Mouse (Mus musculus): ENCODE measurements around the gene Mtmr2. TPM values are rescaled to one million over a fixed set of nuclear protein-coding genes. Genes with fewer than 3 reads are reported as not detected.
"Not testable (repeated sequence)": the region's sequence is repeated elsewhere in the genome, so short reads cannot be mapped to it uniquely, and the experiment has no call there.

Gene Mtmr2
- total and polyA plus RNA-seq, 3 experiments = 7.2 to 22.4 (median 19.6) TPM

GRCm38 (mm10) chr9:13707066-13707555 lies 41.1 kb upstream of the Mtmr2 start:
- WGBS = 49% methylated on average over 3 of the region's 3 CpGs
- Histone ChIP-seq H3K79me2 (replicated peaks; ENCODE audit: control insufficient read depth, insufficient read depth, low read length) (no peaks in the 10 kb centered on the region), H3K4me3 (no peak overlapping the region), H3K27me3 (ENCODE audit: control insufficient read depth, insufficient read depth, low read length) (no peaks in the 10 kb centered on the region), H3K36me3 (ENCODE audit: control insufficient read depth, insufficient read depth, low read length) (peaks cover 3% of the 10 kb centered on the region; the same call in 1 of the 2 replicates), H3K9ac (ENCODE audit: low read depth, low read length) (no peak overlapping the region), H3K27ac (no peak overlapping the region), H3K4me1 (ENCODE audit: control insufficient read depth, insufficient read depth, low read length) (no peaks in the 10 kb centered on the region)
- intact Hi-C loops (cut with DNase I) = no loop called here
- TF ChIP-seq POLR2A (IDR thresholded peaks at IDR 0.05; ENCODE audit: insufficient read depth, low read depth, low read length) (no peak), EP300 (IDR thresholded peaks at IDR 0.05; ENCODE audit: insufficient read depth, low read depth, low read length) (no peak)
- no peak for DNase-seq

GRCm38 (mm10) chr9:13709436-13709835 lies 38.8 kb upstream of the Mtmr2 start:
- H3K36me3 ChIP-seq (ENCODE audit: control insufficient read depth, insufficient read depth, low read length) = no peaks in the 10 kb centered on the region
- intact Hi-C loops (cut with DNase I) = no loop called here
- no peak for DNase-seq
- no peak overlapping the region for H3K4me3 ChIP-seq
- WGBS = 87% methylated on average over 5 of the region's 5 CpGs
- TF ChIP-seq CTCF (IDR thresholded peaks at IDR 0.05) = no peak
- no peak for TF ChIP-seq POLR2A (IDR thresholded peaks at IDR 0.05; ENCODE audit: insufficient read depth, low read depth, low read length)
- no peak for TF ChIP-seq EP300 (IDR thresholded peaks at IDR 0.05; ENCODE audit: insufficient read depth, low read depth, low read length)
- H3K79me2 ChIP-seq (replicated peaks; ENCODE audit: control insufficient read depth, insufficient read depth, low read length) = no peaks in the 10 kb centered on the region
- H3K27me3 ChIP-seq (ENCODE audit: control insufficient read depth, insufficient read depth, low read length) = no peaks in the 10 kb centered on the region
- no peak overlapping the region for H3K27ac ChIP-seq
- no peaks in the 10 kb centered on the region for H3K4me1 ChIP-seq (ENCODE audit: control insufficient read depth, insufficient read depth, low read length)
- H3K9ac ChIP-seq (ENCODE audit: low read depth, low read length) = no peak overlapping the region

- not testable (repeated sequence) for H3K4me1 ChIP-seq (ENCODE audit: control insufficient read depth, insufficient read depth, low read length); H3K9ac ChIP-seq (ENCODE audit: low read depth, low read length); H3K36me3 ChIP-seq (ENCODE audit: control insufficient read depth, insufficient read depth, low read length); H3K27ac ChIP-seq; DNase-seq; H3K4me3 ChIP-seq; H3K27me3 ChIP-seq (ENCODE audit: control insufficient read depth, insufficient read depth, low read length); H3K79me2 ChIP-seq (replicated peaks; ENCODE audit: control insufficient read depth, insufficient read depth, low read length)
- 68% methylated on average over 2 of the region's 2 CpGs for WGBS
- intact Hi-C loops (cut with DNase I) = loop anchor here (1.0 to 5.0 kb wide), 3 partner anchors 64 to 485 kb away; partner anchors contain the start of gene Maml2
Observed at GRCm38 (mm10) chr9:13715891-13716290, 32.3 kb upstream of the Mtmr2 start.

- H3K27me3 ChIP-seq (ENCODE audit: control insufficient read depth, insufficient read depth, low read length) = no peaks in the 10 kb centered on the region
- no peak overlapping the region for H3K9ac ChIP-seq (ENCODE audit: low read depth, low read length)
- peaks cover 2% of the 10 kb centered on the region for H3K4me1 ChIP-seq (ENCODE audit: control insufficient read depth, insufficient read depth, low read length)
- TF ChIP-seq CTCF (IDR thresholded peaks at IDR 0.05) = peak; percentile 98
- TF ChIP-seq POLR2A (IDR thresholded peaks at IDR 0.05; ENCODE audit: insufficient read depth, low read depth, low read length) = no peak
- peak; percentile 79; the same call in 1 of the 2 replicates for TF ChIP-seq EP300 (IDR thresholded peaks at IDR 0.05; ENCODE audit: insufficient read depth, low read depth, low read length)
- no peaks in the 10 kb centered on the region for H3K36me3 ChIP-seq (ENCODE audit: control insufficient read depth, insufficient read depth, low read length)
- peak; percentile 70 to 71 for DNase-seq
- intact Hi-C loops (cut with DNase I) = loop anchor here (1.0 to 5.0 kb wide), 3 partner anchors 64 to 485 kb away; partner anchors contain the start of gene Maml2
- 23% methylated on average over 8 of the region's 8 CpGs for WGBS
- H3K79me2 ChIP-seq (replicated peaks; ENCODE audit: control insufficient read depth, insufficient read depth, low read length) = no peaks in the 10 kb centered on the region
- no peak overlapping the region for H3K4me3 ChIP-seq
- no peak overlapping the region for H3K27ac ChIP-seq
Observed at GRCm38 (mm10) chr9:13716316-13717099, 31.7 kb upstream of the Mtmr2 start.

GRCm38 (mm10) chr9:13748798-13749674 lies 826 bp downstream of the Mtmr2 start:
- H3K27ac ChIP-seq = peak overlapping the region; percentile 92
- H3K36me3 ChIP-seq (ENCODE audit: control insufficient read depth, insufficient read depth, low read length) = peaks cover 9% of the 10 kb centered on the region
- peaks cover 5% of the 10 kb centered on the region; the same call in 1 of the 2 replicates for H3K79me2 ChIP-seq (replicated peaks; ENCODE audit: control insufficient read depth, insufficient read depth, low read length)
- H3K4me3 ChIP-seq = peak overlapping the region; percentile 93
- intact Hi-C loops (cut with DNase I) = loop anchor here (2.0 kb wide), 1 partner anchor 78 kb away; the partner anchor contains the start of genes Cep57 and Fam76b
- DNase-seq = peak; percentile 97 to 98
- H3K4me1 ChIP-seq (ENCODE audit: control insufficient read depth, insufficient read depth, low read length) = peaks cover 7% of the 10 kb centered on the region
- peak overlapping the region; percentile 97 for H3K9ac ChIP-seq (ENCODE audit: low read depth, low read length)
- under 1% methylated on average over 60 of the region's 60 CpGs for WGBS
- H3K27me3 ChIP-seq (ENCODE audit: control insufficient read depth, insufficient read depth, low read length) = no peaks in the 10 kb centered on the region
- TF ChIP-seq EP300 (IDR thresholded peaks at IDR 0.05; ENCODE audit: insufficient read depth, low read depth, low read length) = peak; percentile 64
- TF ChIP-seq CTCF (IDR thresholded peaks at IDR 0.05) = peak; percentile 19; the same call in 1 of the 2 replicates
- TF ChIP-seq POLR2A (IDR thresholded peaks at IDR 0.05; ENCODE audit: insufficient read depth, low read depth, low read length) = peak; percentile 88
